Mouse (Mus musculus): Measurements from ENCODE around the gene Rprml. TPM values are rescaled to one million over a fixed set of nuclear protein-coding genes. Genes with fewer than 3 reads are reported as not detected.

The Rprml gene
- polyA plus RNA-seq (2012; rRNA removed): 129 TPM in 2 replicates

- peak; percentile 71 to 90 for DNase-seq (ENCODE audit: extremely low spot score in 1 of 2, low spot score in 1 of 2)
These were observed at the start of gene Rprml for GRCm38 (mm10) chr11:103649301-103649982. Rprml (plus strand) TSS chr11:103649570.

DNA sequence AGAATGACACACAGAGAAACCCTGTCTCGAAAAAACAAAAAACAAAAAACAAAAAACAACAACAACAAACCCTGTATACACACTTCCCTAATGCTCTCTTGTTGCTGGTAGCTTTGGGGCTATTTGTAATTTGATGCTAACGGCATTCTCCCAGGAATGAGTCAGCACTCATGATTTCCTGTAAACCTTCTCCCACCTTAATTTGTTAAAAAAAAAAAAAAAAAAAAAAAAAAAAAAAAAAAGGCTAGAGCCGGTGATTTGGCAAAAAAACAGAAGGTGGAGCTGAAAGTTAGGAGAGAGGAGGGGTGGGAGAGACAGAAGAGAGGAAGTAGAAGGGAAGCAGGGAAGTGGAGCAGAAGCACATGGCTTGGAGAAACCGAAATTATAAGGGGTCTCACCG lies 42.8 kb upstream of the Rprml start:
- no peak for DNase-seq (ENCODE audit: extremely low spot score in 1 of 2, low spot score in 1 of 2)

- DNase-seq (ENCODE audit: extremely low spot score in 1 of 2, low spot score in 1 of 2): no peak
These were observed 38.6 kb upstream of the Rprml start for GRCm38 (mm10) chr11:103610772-103611171.

DNA sequence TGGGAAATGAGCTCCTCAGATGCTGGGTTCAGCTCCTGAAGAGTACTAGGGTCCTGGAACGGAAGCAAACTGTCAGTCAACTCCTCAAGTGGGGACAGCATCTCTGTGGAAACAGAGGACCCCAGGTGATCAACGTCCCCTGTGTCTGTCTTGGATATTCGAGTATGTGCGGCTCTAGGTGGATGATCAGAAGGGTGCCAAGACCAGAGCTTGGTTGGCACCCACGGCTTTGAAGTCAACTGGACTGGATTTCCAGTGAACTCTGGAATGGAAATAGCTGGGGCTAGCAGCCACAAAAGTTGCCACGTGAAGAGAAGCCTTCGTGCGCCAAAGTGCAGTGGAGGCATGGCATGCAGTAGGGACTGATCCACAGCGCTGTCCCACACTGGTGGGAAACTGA lies 28.3 kb upstream of the Rprml start, which contains the start of gene Gm884:
Gene Gm884 (minus strand): TSS at position 101 of the 400 bp plus-strand sequence.
- DNase-seq (ENCODE audit: extremely low spot score in 1 of 2, low spot score in 1 of 2): no peak

DNA sequence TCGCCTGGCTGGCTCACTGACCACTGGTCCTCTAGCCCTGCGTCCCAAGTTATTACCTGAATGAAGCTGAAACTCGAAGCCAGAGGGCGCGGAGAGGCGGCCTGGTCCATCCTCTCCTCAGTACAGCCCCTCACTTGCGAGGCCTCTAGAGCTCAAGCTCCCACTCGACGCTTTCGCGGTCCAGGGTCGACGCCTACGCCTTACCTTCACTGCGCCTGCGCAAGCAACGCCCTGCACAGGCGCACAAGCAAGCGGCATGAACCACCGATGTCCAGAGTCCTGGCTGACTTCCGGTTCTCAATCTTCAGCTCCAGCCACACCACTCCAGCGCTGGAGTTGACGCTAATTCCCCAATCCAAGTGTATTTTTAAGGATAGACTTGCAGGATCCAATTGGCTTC lies 21.9 kb upstream of the Rprml start:
- no peak for DNase-seq (ENCODE audit: extremely low spot score in 1 of 2, low spot score in 1 of 2)

DNA sequence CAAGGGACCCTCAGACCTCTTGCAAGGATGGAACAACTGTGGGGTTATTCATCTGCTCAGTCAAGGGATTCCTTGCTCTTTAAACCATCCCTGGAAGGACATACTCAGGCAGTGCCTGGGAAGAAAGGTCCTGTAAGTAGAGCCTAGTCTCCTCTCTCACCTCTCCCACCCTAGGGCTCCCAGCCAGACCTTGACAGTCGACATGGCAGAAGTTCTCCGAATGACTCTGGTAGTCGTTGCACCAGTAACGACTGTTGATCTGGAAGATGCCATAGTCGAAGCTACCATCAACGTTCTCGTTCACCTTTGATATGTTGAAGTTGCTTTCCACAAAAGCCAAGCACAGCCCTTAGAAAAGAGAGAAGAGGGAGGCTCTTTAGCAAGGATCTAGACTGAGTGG lies 14.6 kb upstream of the Rprml start:
- DNase-seq (ENCODE audit: extremely low spot score in 1 of 2, low spot score in 1 of 2): no peak

DNA sequence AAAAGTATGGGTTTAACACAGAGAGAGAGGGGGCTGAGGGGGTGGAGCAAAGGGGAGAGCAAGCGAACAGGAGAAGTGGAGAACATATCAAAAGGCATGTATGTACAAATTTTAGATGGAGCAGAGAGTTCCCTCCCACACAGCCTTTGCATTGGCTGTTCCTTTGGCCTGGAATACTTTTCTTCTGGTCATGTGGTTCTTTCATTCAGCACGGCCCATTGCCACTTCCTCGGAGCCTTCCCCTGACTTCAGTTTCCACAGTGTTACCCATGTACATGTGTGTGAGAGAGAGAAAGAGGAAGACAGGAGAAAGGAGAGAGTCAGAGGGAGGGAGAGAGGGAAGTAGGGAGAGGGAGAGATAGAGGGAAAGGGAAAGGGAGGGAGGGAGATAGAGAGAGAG lies 13.9 kb upstream of the Rprml start:
- no peak for DNase-seq (ENCODE audit: extremely low spot score in 1 of 2, low spot score in 1 of 2)

GRCm38 (mm10) chr11:103636261-103636660 lies 13.1 kb upstream of the Rprml start:
- no peak for DNase-seq (ENCODE audit: extremely low spot score in 1 of 2, low spot score in 1 of 2)

- no peak for DNase-seq (ENCODE audit: extremely low spot score in 1 of 2, low spot score in 1 of 2)
These were observed 10.6 kb upstream of the Rprml start, which contains the start of gene Lyzl6 for GRCm38 (mm10) chr11:103638790-103639189. Lyzl6 (minus strand) TSS chr11:103638890.

GRCm38 (mm10) chr11:103639407-103639946 lies 9.9 kb upstream of the Rprml start:
- DNase-seq (ENCODE audit: extremely low spot score in 1 of 2, low spot score in 1 of 2): peak in 1 of 2 experiments; percentile 82

DNA sequence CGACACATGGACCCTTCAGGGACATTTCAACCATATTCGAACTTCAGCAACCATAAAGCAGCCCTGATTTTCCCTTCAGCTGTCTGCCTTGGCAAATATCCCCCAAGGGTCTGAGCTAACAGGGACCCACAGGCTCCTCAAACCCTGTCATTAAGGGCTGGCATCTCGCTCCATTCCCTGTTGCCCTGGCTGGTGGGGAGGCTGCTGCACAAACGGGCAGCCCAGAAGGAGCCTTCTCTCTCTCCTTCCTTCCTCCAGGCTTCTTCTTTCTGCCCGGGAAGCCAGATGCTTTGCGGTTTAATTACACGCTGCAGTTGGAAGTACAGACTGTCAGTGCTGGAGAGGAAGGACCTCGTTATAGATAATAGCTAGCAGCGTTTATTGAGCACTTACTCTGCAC lies 6.2 kb upstream of the Rprml start:
- DNase-seq (ENCODE audit: extremely low spot score in 1 of 2, low spot score in 1 of 2): no peak

DNA sequence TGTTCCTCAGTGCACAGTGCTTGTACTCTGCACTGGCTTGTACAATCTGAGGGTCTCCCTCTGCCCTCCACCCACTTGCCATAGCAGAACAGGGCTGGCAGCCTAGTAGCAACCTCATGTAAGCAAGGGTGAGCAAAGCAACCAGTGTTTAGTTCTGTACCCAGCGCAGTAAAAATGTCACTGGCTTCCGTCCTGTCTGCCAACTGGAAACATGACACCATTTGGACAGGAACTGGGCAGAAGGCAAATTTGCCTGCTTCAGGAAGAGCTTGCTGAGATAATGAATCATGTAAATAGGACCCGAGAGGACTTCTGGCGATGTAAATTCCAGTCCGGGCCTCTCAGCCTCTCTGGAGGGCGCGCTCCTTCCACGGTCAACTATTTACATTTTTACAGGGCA lies 3.6 kb upstream of the Rprml start:
- DNase-seq (ENCODE audit: extremely low spot score in 1 of 2, low spot score in 1 of 2): no peak

DNA sequence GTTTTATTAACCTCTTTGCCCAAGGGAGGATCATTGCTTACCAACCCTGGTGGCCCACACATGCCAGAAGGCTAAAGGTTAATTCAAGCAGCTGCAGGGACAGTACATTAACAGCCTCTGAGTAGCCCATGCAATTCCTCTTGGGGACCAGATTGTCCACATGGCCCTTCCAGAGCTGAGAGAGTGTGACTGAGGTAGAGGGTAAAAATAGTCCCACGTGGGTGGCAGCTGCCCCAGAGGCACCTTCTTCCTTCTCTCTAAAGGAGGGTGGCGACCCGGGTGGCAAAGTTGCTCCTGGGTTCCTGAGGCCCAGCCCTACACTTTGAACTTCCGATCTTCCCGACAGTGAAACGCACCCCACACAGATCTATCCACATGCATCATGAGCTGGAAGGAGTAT lies 3.1 kb upstream of the Rprml start:
- no peak for DNase-seq (ENCODE audit: extremely low spot score in 1 of 2, low spot score in 1 of 2)

DNA sequence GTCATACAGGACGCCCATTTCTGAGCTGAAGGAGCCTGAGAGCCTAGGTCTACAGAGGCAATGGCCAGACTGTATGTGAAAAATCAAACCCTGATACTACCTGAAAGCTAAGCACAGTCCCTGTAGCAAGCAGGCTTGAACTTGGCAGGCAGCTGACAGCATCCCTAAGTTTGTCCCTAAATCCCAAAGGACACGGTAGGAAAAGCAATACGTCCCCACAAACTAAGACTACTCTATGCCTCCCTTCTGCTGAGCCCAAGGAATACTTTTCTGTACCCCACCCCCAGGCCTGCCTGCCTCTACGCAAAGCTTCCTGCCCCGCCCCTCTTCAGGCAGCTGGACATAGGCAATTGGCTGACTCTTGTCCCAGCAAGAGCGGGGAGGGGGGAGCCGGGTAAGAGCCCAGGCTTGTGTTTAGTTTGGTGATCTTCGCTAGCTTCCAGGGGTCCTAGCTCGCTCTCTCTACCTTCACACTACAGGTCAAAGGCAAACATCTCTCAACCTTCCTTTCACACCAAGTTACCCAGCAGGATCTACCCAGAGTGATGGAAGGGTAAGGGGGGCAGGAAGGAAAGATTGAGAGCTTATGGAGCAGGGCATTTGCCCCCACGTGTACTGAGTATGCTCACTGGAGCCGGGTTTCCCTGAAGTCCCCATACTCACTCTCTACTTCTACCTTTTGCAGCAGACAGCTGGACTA lies 1.3 kb upstream of the Rprml start:
- DNase-seq (ENCODE audit: extremely low spot score in 1 of 2, low spot score in 1 of 2): no peak

DNA sequence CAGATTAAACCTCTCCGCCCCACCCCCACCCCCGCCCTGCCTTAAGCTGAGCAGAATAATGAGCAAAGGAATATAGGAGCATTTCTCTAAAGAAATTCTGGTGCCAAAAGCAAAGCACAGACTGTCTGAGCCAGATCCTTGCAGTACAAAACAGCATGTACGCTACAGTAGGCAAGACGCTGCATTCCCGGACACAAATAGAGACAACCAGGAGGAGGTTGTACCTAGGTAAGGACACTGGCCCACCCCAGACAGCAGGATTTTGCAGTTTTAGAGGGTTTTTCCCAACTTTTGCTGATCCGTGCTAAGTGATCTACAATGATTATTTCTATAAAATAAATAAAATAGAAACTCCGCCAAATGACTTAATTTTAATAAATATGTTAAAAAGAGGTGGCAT lies 714 bp upstream of the Rprml start:
- DNase-seq (ENCODE audit: extremely low spot score in 1 of 2, low spot score in 1 of 2): no peak

- DNase-seq (ENCODE audit: extremely low spot score in 1 of 2, low spot score in 1 of 2): no peak
These were observed 668 bp downstream of the Rprml start for GRCm38 (mm10) chr11:103649983-103650493.

DNA sequence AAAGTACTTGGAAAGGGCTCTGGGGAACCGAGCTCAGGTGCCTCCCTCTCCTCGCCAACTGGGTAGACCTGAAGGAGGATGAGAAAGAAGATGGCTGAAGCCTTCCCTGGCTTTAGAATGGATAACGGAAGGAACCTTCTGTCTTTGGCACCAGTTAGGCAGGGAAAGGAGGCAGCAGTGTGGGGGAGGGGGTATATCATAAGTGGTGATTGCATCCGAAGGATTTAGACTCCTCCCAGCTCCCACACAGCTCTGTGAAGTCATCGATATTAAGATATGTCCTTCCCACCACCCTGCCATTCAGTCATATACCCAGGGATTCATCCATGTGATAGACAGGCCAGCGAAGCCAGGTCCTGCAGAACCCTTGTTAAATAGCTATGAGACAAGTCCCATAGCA lies 2.1 kb downstream of the Rprml start:
- DNase-seq (ENCODE audit: extremely low spot score in 1 of 2, low spot score in 1 of 2): peak in 1 of 2 experiments; percentile 83

DNA sequence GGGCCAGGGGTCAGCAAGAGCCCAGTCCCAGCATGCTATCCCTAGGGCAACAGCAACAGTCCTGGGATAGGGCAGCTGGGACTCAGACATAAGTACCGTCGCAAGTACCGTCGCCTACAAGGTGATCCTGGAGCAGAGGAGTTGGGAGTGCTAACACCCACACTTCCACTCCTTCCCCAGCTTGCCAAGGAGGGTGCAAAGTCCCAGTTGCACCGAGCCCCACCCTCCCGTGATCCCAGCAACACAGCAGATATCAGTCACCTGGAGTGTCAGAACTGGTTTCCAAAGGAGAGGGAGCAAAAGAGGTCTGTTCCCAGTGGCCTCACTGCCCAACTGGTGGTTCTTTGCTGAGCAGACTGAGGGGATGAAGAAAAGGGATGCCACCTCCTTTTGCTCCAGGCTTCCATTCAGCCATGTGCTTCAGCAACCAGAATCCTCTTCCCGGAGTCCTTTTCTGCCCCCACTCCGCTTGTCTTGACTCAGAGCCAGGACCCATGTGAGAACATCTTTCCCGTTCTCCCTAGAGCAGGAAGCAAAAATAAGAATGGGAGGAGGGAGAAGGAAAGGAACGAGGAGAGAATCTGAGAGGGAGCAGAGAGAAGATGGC lies 4.1 kb downstream of the Rprml start:
- DNase-seq (ENCODE audit: extremely low spot score in 1 of 2, low spot score in 1 of 2): peak in 1 of 2 experiments; percentile 85

- DNase-seq (ENCODE audit: extremely low spot score in 1 of 2, low spot score in 1 of 2): no peak
These were observed 7.2 kb downstream of the Rprml start for GRCm38 (mm10) chr11:103656520-103656919.

GRCm38 (mm10) chr11:103658189-103658588 lies 8.8 kb downstream of the Rprml start:
- DNase-seq (ENCODE audit: extremely low spot score in 1 of 2, low spot score in 1 of 2): no peak

DNA sequence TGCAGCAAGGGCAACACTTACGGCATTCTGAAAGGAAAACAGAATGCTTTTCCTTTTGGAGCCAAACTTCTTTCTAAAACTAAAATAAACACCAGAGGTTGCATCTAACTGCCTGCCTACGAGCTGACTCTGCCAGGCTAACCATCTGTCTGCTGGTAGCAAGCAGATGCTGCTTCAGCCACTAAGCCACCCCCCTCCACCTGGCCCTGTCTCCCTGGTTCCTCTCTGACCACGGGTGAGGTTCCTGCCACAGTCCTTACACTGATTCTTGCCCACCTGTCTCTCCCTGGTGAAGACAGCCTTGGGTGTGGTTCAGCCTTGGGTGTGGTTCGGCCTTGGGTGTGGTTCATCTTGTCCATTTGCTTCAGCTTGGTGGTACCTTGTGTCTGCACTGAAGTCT lies 12.5 kb downstream of the Rprml start:
- peak in 1 of 2 experiments; percentile 76 for DNase-seq (ENCODE audit: extremely low spot score in 1 of 2, low spot score in 1 of 2)
